Mouse (Mus musculus) liver, embryonic 14.5 days (tissue): ENCODE data around the gene Mta3.

Experiments
- CTCF ChIP-seq: IDR thresholded peaks from 2 replicates; pipeline ENCODE4 v1.5.1; 2016; ENCODE audit warnings: antibody characterized with exemption, low read depth, control low read depth
- EP300 ChIP-seq: IDR thresholded peaks from 2 replicates; pipeline ENCODE4 v1.6.1; 2016; ENCODE audit warnings: antibody characterized with exemption, low read depth

DNA sequence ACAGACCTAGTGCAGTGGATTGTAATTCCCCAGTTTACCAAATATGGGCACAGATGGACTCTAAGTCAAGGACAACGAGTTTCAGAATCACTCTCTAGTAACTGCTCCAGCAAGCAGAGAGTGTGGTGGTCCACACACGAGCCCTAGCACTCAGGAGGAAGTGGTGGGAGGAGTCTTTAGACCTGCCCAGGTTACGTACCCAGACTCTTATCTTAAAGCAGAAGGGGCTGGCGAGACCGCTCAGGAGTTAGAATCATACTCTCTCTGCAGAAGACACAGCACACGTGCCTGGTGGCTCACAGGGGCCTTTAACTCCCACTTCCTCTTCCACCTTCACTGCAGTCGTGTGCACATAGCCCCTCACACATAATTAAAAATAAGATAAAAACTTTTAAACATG is 101.4 kb downstream of the Mta3 start:
- TF ChIP-seq CTCF = no peak
- no peak for TF ChIP-seq EP300
